Mouse (Mus musculus): ENCODE data around the gene Sult2a5. TPM values are rescaled to one million over a fixed set of nuclear protein-coding genes. Genes with fewer than 3 reads are reported as not detected.

Sult2a5 gene
- polyA plus RNA-seq (2012; ENCODE audit: insufficient read depth, insufficient read length, low replicate concordance, missing spikeins): not detected in 2 replicates

DNA sequence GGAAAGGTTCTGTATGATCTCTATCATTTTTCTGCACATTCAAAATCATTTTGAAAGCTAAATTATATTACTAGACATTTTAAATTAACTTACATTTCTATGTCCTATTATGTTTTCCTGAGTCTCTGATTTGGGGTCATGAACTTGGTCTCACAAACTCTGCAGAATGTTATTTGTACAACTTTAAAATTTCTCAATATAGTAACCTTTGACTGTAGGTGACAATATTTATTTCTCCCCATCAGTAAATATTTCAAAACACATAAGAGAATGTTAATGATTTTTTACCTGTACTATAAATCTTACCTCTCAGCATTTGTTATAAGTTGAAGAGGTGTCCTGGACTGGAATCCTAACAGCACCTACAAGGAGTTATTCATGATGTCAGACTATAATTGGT lies at the start of gene Sult2a5:
Gene Sult2a5 (plus strand): TSS at position 301 of the 400 bp plus-strand sequence.
- no peak within 1 kb of the TSS for H3K27ac ChIP-seq (ENCODE audit: insufficient read depth, low read depth, low read length)
- H3K4me3 ChIP-seq (ENCODE audit: insufficient read depth, low read depth, low read length): no peak within 1 kb of the TSS
- TF ChIP-seq POLR2A (IDR thresholded peaks at IDR 0.05; ENCODE audit: insufficient read depth, low read depth, low read length): no peak
- TF ChIP-seq CTCF (IDR thresholded peaks at IDR 0.05; ENCODE audit: insufficient read depth, low read depth, low read length): no peak
- H3K4me1 ChIP-seq (ENCODE audit: control insufficient read depth, insufficient read depth, low read length): no peaks in the 10 kb centered on the region

Other genes starting within 250 kb of the Sult2a5 start
- not detected in 2 replicates for gene Cabp5, start 225.8 kb upstream of the Sult2a5 start, polyA plus RNA-seq (2012; ENCODE audit: insufficient read depth, insufficient read length, low replicate concordance, missing spikeins)
- gene Bsph1, start 173.1 kb upstream of the Sult2a5 start, polyA plus RNA-seq (2012; ENCODE audit: insufficient read depth, insufficient read length, low replicate concordance, missing spikeins): not detected in 2 replicates
- gene Bsph2, start 52.9 kb upstream of the Sult2a5 start, polyA plus RNA-seq (2012; ENCODE audit: insufficient read depth, insufficient read length, low replicate concordance, missing spikeins): not detected in 2 replicates
- gene Sult2a2, start 109.5 kb downstream of the Sult2a5 start, polyA plus RNA-seq (2012; ENCODE audit: insufficient read depth, insufficient read length, low replicate concordance, missing spikeins): not detected in 2 replicates
- gene Sult2a1, start 213.4 kb downstream of the Sult2a5 start, polyA plus RNA-seq (2012; ENCODE audit: insufficient read depth, insufficient read length, low replicate concordance, missing spikeins): not detected in 2 replicates

Measured in olfactory bulb, adult 2 months (tissue).